Mouse (Mus musculus) liver, embryonic 11.5 days (tissue): ENCODE measurements at regions not wholly inside any gene's neighbourhood (a gene's known extent, or its start where the extent isn't known, plus 50 kb on each side); places are given as distances from the start of the nearest gene placed in this dataset.

Experiments
- ATAC-seq: fragments of 200-750 bp; cut with Nextera tagmentation; replicated peaks from 2 replicates; pipeline ENCODE4 v1.8.0; 2017; ENCODE audit warnings: moderate number of reproducible peaks, mild to moderate bottlenecking, moderate TSS enrichment, moderate library complexity; ENCODE audit not compliant: low FRiP score
- DNase-seq: peaks from one replicate; pipeline ENCODE4 v3.0.0-alpha.2; 2017; ENCODE audit warnings: low spot score
- H3K27ac ChIP-seq: fragments of 300-500 bp; sonication (generic); 2 replicates; pipeline ENCODE4 v1.5.1; 2014; ENCODE audit warnings: mild to moderate bottlenecking, low read depth, low read length, control low read depth
- H3K27me3 ChIP-seq: fragments of 300-500 bp; sonication (generic); replicated peaks from 2 replicates; pipeline ENCODE4 v1.6.1; 2014; ENCODE audit warnings: low read length, mixed read lengths; ENCODE audit not compliant: control insufficient read depth, insufficient read depth
- H3K36me3 ChIP-seq: fragments of 300-500 bp; sonication (generic); 2 replicates; pipeline ENCODE4 v1.6.1; 2014; ENCODE audit warnings: mild to moderate bottlenecking, low read length, moderate library complexity, mixed read lengths; ENCODE audit not compliant: control insufficient read depth, insufficient read depth
- H3K4me1 ChIP-seq: fragments of 300-500 bp; sonication (generic); replicated peaks from 2 replicates; pipeline ENCODE4 v1.6.1; 2014; ENCODE audit warnings: low read length, mixed read lengths; ENCODE audit not compliant: control insufficient read depth, insufficient read depth
- H3K4me2 ChIP-seq: fragments of 300-500 bp; sonication (generic); 2 replicates; pipeline ENCODE4 v1.6.1; 2014; ENCODE audit warnings: mild to moderate bottlenecking, control low read depth, moderate library complexity
- H3K4me3 ChIP-seq: fragments of 300-500 bp; sonication (generic); 2 replicates; pipeline ENCODE4 v1.5.1; 2014; ENCODE audit warnings: low read depth, low read length, control low read depth
- H3K9ac ChIP-seq: fragments of 300-500 bp; sonication (generic); 2 replicates; pipeline ENCODE4 v1.6.1; 2014; ENCODE audit warnings: low read depth, low read length, control low read depth
- H3K9me3 ChIP-seq: fragments of 300-500 bp; sonication (generic); 2 replicates; pipeline ENCODE4 v1.6.1; 2016; ENCODE audit warnings: low read length, inconsistent platforms, mixed read lengths; ENCODE audit not compliant: control insufficient read depth
- WGBS: fragments of 180-500 bp; shearing (Covaris S2); extraction: QIAGEN DNeasy Blood & Tissue Kit; methylation state at CpG from one replicate; pipeline ENCODE4 v1.1.7; 2014; 5-methylcytosine and 5-hydroxymethylcytosine counted together

DNA sequence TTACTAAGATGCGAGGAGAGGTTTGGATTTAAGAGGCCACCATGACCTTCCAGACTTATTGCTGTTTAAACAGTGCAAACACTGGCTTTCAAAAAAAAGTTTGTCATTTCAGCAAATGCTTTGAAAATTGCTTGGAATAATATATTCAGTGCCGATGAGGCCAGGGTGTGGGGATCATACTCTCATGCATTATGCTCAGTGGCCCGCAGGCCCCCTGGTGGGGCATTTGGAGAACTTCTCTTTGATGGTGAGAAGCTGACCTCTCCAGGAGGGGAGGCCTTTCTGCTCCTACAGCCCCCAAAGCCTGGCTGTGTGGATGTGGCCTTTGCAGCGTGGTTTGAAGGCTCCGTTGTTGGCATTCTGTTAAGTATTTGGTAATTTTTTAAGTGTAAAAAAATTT is 138.1 kb upstream of the Pitx1 start:
- 55% methylated on average over 5 of the region's 5 CpGs for WGBS
- no peak overlapping the region for H3K27ac ChIP-seq
- ATAC-seq (no peak), DNase-seq (no peak)
- no peak overlapping the region for H3K4me3 ChIP-seq
- peaks cover 3% of the 10 kb centered on the region; the same call in 1 of the 2 replicates for H3K9me3 ChIP-seq
- no peak overlapping the region for H3K4me2 ChIP-seq
- H3K36me3 ChIP-seq: no peaks in the 10 kb centered on the region
- peaks cover 7% of the 10 kb centered on the region; the same call in 1 of the 2 replicates for H3K4me1 ChIP-seq
- no peak overlapping the region for H3K9ac ChIP-seq
- H3K27me3 ChIP-seq: no peaks in the 10 kb centered on the region

DNA sequence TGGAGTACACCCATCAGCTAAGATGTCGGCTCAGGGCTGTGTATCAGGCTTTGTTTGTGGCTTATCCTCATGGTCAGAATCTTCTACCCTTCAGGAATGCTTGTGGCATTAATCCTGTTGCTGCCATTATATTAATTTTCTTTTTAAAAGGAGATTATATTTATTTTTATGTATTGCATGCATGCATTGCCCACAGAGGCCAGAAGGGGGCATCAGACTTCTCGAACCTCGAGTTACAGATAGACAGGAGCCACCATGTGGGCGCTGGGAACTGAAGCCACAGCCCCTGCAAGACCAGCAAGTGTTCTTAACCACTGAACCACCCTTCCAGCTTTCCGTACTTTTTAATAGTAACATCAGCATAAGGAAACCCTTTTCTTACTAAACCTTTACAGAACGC is 134.7 kb upstream of the Pitx1 start:
- Histone ChIP-seq H3K27ac (no peak overlapping the region), H3K9ac (no peak overlapping the region), H3K36me3 (no peaks in the 10 kb centered on the region), H3K4me3 (no peak overlapping the region), H3K27me3 (no peaks in the 10 kb centered on the region; the same call in 1 of the 2 replicates), H3K4me2 (no peak overlapping the region), H3K4me1 (no peaks in the 10 kb centered on the region), H3K9me3 (peaks cover 3% of the 10 kb centered on the region; the same call in 1 of the 2 replicates)
- ATAC-seq (no peak), DNase-seq (no peak)
- 82% methylated on average over 6 of the region's 6 CpGs for WGBS

DNA sequence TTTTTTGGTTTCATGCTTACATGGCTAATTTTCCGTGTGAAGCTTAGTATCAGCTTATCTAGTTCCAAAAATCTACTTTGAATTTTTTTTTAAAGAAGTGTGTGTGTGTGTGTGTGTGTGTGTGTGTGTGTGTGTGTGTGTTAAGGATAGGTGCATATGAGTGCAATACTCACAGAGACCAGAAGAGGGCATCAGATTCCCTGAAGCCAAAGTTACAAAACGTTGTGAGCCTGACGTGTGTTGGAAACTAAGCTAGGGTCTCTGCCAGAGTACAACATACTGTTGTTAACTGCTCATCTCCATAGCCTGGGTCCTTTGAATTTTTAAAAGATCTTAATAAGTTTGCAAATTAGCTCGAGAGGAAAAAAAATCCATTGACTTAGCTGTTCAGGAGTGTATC is 133.5 kb upstream of the Pitx1 start:
- Histone ChIP-seq H3K9ac (no peak overlapping the region), H3K9me3 (peaks cover 3% of the 10 kb centered on the region; the same call in 1 of the 2 replicates), H3K36me3 (no peaks in the 10 kb centered on the region), H3K27me3 (peaks cover 2% of the 10 kb centered on the region), H3K4me1 (no peaks in the 10 kb centered on the region), H3K4me2 (no peak overlapping the region), H3K27ac (no peak overlapping the region), H3K4me3 (no peak overlapping the region)
- 85% methylated on average over 4 of the region's 4 CpGs for WGBS
- ATAC-seq: no peak
- DNase-seq: no peak

DNA sequence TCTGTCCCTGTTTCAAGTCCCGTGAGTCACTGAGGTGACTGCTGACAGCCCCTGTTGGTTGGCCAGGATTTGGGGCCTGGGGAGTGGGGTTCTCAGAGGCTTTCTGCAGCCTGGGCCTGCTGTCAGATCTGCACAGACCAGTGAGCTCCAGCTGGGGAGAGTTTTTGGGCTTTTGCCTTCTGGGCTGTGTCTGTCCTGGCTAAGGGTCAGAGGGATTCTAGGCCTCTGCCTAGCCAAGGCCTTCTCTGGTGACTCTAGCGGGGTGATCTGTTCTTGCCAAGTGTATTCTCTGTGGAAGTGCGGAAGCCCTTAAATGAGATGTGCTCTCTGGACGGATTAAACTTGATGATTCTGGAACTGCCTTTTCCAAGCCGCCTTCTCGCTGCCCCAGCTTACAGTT is 131.2 kb upstream of the Pitx1 start:
- H3K4me1 ChIP-seq: no peaks in the 10 kb centered on the region
- DNase-seq: no peak
- no peak overlapping the region for H3K4me3 ChIP-seq
- 77% methylated on average over 6 of the region's 6 CpGs for WGBS
- ATAC-seq: no peak
- peaks cover 14% of the 10 kb centered on the region for H3K27me3 ChIP-seq
- peaks cover 3% of the 10 kb centered on the region; the same call in 1 of the 2 replicates for H3K9me3 ChIP-seq
- H3K9ac ChIP-seq: no peak overlapping the region
- no peak overlapping the region for H3K27ac ChIP-seq
- no peak overlapping the region for H3K4me2 ChIP-seq
- H3K36me3 ChIP-seq: no peaks in the 10 kb centered on the region

DNA sequence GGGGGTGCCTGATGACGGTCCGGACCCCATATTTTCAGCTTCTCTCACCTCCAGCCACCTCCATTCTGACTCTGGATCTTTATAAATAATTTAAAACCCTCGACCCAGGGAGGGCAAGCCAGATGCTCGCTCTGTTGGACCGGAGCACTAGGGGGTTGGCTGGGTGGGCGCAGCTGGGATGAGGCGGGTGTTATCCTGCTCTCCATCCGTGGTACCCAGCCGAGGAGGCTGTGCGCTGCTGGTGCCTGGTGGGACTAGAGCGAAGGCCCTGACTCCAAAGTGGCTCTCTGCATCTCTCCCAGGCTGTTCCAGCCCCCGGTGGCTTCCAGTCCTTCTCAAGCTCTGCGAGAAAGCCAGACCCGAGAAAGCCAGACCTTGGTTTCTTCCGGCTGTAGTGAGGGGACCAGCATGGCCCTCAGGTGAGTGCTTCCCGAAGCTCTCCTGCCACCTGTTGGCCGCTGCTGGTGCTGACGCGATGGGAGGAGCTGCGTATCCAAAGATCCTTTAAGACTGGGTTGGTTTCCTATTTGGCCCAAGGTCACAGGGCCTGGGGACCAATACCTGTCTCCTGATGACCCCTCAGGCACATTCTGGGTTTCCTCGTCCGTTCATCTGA is 127.1 kb upstream of the Pitx1 start:
- H3K36me3 ChIP-seq: no peaks in the 10 kb centered on the region
- no peaks in the 10 kb centered on the region for H3K9me3 ChIP-seq
- peak; percentile 61 for DNase-seq
- no peak for ATAC-seq
- H3K4me2 ChIP-seq: peak overlapping the region; percentile 40
- WGBS: 15% methylated on average over 22 of the region's 22 CpGs
- H3K4me1 ChIP-seq: peaks cover 5% of the 10 kb centered on the region; the same call in 1 of the 2 replicates
- H3K4me3 ChIP-seq: peak overlapping the region; percentile 23; the same call in 1 of the 2 replicates
- H3K9ac ChIP-seq: no peak overlapping the region
- H3K27me3 ChIP-seq: peaks cover 20% of the 10 kb centered on the region
- H3K27ac ChIP-seq: no peak overlapping the region

DNA sequence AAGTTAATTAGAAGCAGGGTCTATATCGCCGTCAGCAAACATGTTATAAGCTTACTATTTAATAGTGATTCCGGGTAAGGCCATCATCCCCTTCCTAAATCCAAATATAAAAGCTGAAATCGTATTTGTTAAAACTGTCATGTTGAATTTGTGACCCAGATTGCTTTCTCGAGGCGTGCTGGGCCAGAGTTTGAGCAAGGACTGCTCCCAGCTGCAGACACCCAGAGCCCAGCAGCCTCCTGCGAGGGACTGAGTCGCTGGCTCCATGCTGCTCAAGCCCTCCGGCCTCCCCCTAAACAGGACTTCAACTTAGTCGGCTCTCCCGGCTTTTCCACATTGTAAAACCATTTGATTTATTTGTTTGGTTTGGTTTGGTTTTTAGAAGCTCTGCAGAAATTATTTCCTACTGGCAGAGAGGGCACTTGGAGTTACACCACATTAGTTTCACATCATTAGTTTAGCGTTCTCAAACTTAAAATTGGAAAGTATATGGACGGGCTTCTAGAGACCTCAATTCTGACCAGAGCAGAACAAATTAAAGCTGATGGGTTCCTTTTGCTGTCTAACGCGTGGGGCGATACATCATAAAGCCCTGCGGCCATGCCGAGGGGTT is 126.4 kb upstream of the Pitx1 start:
- DNase-seq: no peak
- WGBS: 45% methylated on average over 18 of the region's 18 CpGs
- Histone ChIP-seq H3K27me3 (peaks cover 20% of the 10 kb centered on the region), H3K4me2 (no peak overlapping the region), H3K4me3 (no peak overlapping the region), H3K4me1 (peaks cover 5% of the 10 kb centered on the region; the same call in 1 of the 2 replicates), H3K36me3 (no peaks in the 10 kb centered on the region), H3K27ac (no peak overlapping the region), H3K9ac (no peak overlapping the region), H3K9me3 (no peaks in the 10 kb centered on the region)
- ATAC-seq: no peak

DNA sequence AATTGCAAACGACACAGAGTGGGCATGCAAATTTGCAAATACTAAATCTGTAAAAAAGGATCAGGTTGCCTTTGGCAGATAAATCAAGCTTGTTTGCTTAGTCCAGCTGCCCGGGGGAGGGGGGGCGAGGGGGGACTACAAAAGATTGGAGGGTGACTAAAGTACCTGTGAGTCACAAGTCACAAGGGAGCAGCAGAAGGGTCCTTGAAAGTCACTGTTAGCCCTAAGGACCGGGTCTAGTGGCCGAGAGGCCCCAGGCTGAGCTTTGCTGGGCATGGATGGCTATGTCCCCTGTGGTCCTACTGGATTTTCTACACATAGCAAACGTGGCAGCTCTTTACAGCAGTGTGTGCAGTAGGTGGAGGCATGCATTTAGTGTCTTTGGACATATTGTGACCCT is 118.4 kb upstream of the Pitx1 start:
- Histone ChIP-seq H3K36me3 (no peaks in the 10 kb centered on the region), H3K9me3 (no peaks in the 10 kb centered on the region), H3K27me3 (no peaks in the 10 kb centered on the region; the same call in 1 of the 2 replicates), H3K27ac (no peak overlapping the region), H3K4me1 (peaks cover 5% of the 10 kb centered on the region; the same call in 1 of the 2 replicates), H3K4me2 (no peak overlapping the region), H3K9ac (no peak overlapping the region), H3K4me3 (no peak overlapping the region)
- no peak for DNase-seq
- 59% methylated on average over 6 of the region's 6 CpGs for WGBS
- no peak for ATAC-seq

DNA sequence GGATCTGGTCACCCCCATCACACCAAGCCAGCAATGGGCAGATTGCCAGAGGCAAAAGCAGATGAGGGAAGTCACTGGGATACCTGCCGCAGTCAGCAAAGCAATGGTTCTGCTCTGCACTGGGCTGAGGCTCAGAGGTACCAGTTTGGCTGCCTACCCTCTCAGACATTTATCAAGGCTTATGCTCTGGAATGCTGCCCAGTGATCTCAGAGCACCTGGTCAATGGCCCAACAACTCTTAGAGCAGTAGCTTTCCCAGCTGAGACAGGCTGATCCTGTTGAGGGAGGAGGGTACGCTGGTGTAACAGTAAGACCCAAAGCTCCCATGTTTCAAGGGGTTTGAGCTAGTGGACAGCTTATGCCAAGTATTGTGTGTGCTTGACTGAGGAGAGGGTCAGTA is 117.4 kb upstream of the Pitx1 start:
- no peak overlapping the region for H3K27ac ChIP-seq
- no peaks in the 10 kb centered on the region for H3K9me3 ChIP-seq
- H3K27me3 ChIP-seq: no peaks in the 10 kb centered on the region
- no peak for ATAC-seq
- no peak overlapping the region for H3K4me3 ChIP-seq
- no peak overlapping the region for H3K9ac ChIP-seq
- H3K4me2 ChIP-seq: no peak overlapping the region
- no peak for DNase-seq
- H3K4me1 ChIP-seq: peaks cover under 1% of the 10 kb centered on the region; the same call in 1 of the 2 replicates
- 89% methylated on average over 2 of the region's 2 CpGs for WGBS
- no peaks in the 10 kb centered on the region for H3K36me3 ChIP-seq

- Histone ChIP-seq H3K9me3 (no peaks in the 10 kb centered on the region), H3K27me3 (no peaks in the 10 kb centered on the region), H3K27ac (no peak overlapping the region), H3K4me3 (no peak overlapping the region), H3K36me3 (no peaks in the 10 kb centered on the region), H3K4me2 (no peak overlapping the region), H3K4me1 (no peaks in the 10 kb centered on the region; the same call in 1 of the 2 replicates), H3K9ac (no peak overlapping the region)
- 76% methylated on average over 6 of the region's 6 CpGs for WGBS
- ATAC-seq (no peak), DNase-seq (no peak)
Observed at GRCm38 (mm10) chr13:55950773-55951172, 114.8 kb upstream of the Pitx1 start.
